Mouse (Mus musculus): ENCODE measurements around the gene Ncan. TPM values are rescaled to one million over a fixed set of nuclear protein-coding genes. Genes with fewer than 3 reads are reported as not detected.
"Not testable (repeated sequence)": the region's sequence is repeated elsewhere in the genome, so short reads cannot be mapped to it uniquely, and the experiment has no call there.

The Ncan gene
- total RNA-seq, 2 experiments from 2014 or later, result not detected

GRCm38 (mm10) chr8:70084191-70085065 is 36.2 kb downstream of the Ncan start:
- DNase-seq (ENCODE audit: low spot score), result no peak

DNA sequence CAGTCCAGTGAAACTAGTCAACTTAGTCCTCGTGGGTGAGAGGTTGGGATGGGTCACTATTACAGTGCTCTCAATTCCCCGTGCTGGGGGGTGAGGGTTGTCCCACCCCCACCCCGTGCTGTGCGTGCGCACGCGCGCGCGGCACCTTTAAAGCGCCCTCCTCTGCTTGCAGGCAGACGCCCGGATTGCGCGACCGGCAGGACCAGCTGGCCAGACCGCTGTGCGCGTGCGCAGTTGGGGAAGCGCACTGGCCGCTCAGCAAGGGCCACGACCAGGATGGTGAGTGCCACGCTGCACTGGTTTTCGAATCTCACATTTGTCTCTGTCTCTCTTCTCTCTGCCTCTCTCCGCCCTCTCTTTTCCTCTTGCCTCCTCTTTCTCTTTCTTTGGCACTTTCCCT is 37.4 kb downstream of the Ncan start, which contains the start of gene Hapln4:
TSS of gene Hapln4 (plus strand) at position 173 of the 400 bp plus-strand sequence.
- no peak for DNase-seq (ENCODE audit: low spot score)

DNA sequence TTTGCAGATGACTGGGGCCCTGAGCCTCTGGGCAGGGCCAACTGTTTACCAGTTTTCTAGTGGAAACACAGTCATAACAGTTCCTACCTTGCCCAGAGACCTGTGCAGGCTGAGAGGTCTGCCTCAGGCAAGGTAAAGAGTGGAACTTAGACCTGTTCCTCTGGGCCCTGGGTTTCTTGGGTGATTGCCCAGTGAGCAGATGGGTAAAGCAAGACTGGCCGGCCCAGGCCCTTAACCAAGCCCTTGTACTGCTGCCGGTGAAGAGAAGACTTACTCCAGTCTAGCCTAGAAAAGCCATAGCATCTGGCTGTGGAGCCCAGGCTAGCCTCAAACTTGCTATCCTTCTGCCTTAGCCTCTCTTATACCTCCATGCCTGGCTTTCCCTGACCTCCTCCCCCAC is 38.7 kb downstream of the Ncan start:
- no peak for DNase-seq (ENCODE audit: low spot score)

- DNase-seq (ENCODE audit: low spot score), result no peak
Observed at GRCm38 (mm10) chr8:70073682-70074081, 47.0 kb downstream of the Ncan start.

- no peak for DNase-seq (ENCODE audit: low spot score)
Observed at GRCm38 (mm10) chr8:70073120-70073519, 47.6 kb downstream of the Ncan start.

DNA sequence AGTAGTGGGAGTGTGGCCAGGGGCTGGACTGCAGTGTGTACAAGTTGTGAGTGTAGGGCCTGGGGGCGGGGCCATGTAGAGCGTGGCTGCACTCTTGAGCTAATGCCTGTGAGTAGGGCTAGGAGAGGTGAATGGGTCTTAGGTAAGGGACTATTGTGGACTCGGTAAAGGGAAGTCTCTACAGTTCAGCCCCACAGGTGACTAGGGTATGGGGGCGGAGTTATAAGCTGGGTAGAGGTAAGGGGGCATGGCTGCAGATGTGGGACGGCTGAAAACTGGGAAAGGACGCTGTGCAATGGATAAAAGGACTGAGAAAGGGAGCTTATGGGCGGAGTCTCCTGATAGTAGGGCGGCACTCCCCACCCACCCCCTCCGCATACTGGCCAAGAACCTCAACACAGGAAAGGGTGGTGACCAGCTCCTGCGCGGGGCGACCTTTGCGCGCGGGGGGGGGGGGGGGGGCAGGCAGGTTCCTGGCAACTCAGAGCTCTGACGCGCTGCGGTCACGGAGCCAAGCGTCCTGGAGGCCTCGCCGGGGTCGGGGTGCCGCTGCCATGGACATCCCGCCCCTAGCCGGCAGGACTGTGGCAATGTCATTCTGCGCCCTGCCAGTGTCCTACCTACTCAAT is 48.1 kb downstream of the Ncan start, which contains the start of gene Tm6sf2:
TSS of gene Tm6sf2 (plus strand) at position 484 of the 629 bp plus-strand sequence.
- DNase-seq (ENCODE audit: low spot score), result no peak

DNA sequence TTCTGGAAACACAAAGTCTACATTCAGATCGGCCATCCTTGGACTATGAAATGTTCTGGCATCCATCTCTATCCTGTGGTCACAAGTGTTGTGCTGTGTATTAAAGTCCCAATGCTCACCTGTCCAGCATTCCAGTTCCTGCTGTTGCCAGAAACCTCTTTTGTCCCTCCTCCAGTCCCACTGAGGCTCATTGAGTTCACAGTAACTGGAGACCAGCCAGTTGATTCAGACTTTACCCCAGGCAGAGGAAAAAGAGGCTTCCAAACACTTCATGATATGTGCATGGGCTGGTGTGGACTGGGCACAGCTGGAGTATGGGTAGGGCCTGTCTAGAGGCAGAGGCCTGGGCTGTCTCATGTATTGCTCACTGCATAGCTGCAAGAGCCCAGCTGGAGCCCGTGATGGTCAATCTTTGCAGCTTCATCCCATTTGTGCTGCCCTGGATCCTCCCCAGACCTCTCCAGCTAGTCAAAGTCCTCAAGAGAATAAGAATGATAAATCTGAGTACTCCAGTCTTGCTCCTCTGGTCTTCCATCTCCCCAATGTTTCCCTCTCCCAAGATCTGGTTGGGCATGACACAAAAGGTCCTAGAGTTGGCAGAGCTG is 48.7 kb downstream of the Ncan start:
- no peak for DNase-seq (ENCODE audit: low spot score)

GRCm38 (mm10) chr8:70057721-70058120 is 63.0 kb downstream of the Ncan start:
- no peak for DNase-seq (ENCODE audit: low spot score)

- not testable (repeated sequence) for DNase-seq (ENCODE audit: low spot score)
Observed at GRCm38 (mm10) chr8:70050434-70050833, 70.2 kb downstream of the Ncan start.

- DNase-seq (ENCODE audit: low spot score), result no peak
Observed at GRCm38 (mm10) chr8:70049662-70050061, 71.0 kb downstream of the Ncan start.

DNA sequence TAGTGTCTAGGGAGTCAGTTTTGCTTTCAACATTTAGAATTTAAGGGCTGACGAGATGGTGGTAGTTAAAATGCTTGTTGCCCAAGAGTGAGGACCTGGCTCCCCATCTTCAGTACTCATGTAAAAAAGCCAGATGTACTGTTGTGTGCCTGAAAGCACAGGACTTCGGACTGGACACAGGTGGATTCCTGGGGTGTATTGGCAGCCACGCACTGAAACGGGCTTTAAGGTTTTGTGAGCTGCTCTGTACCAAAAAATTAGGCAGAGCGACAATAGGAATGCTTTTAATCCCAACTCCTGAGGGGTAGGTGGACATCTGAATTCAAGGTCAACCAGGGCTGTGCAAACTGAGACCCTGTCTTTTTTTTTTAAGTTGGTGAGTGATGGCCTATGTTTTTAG is 76.7 kb downstream of the Ncan start:
- no peak for DNase-seq (ENCODE audit: low spot score)

Small RNAs within 50 kb of the gene (microRNA-seq; reads per million reads assigned to microRNA genes)
- not detected for gene Mir7066

Other genes with a start within 250 kb of the Ncan start
- 1 to 10 TPM; 2.5 to 2.7 TPM for gene Cilp2, start 233.2 kb downstream of the Ncan start, total RNA-seq (2021)
- gene Tssk6, start 218.7 kb downstream of the Ncan start, total RNA-seq (2021), result not detected
- 100 to 1,000 TPM; 347 to 364 TPM for gene Ndufa13, start 218.3 kb downstream of the Ncan start, total RNA-seq (2021)
- 1 to 10 TPM; 8.3 to 9.7 TPM for gene Yjefn3, start 218.2 kb downstream of the Ncan start, total RNA-seq (2021)
- gene Gatad2a, start 124.5 kb downstream of the Ncan start, total RNA-seq (2021), result 10 to 100 TPM; 28.6 to 38.8 TPM
- 10 to 100 TPM; 21.7 to 22.5 TPM for gene Mau2, start 78.1 kb downstream of the Ncan start, total RNA-seq (2021)
- gene Sugp1, start 78.1 kb downstream of the Ncan start, total RNA-seq (2021), result 10 to 100 TPM; 16.1 to 19.5 TPM
- under 1 TPM; 0.62 to 0.64 TPM for gene Tm6sf2, start 47.9 kb downstream of the Ncan start, total RNA-seq (2021)
- not detected for gene Hapln4, start 37.4 kb downstream of the Ncan start, total RNA-seq (2021)
- gene Nr2c2ap, start 10.5 kb upstream of the Ncan start, total RNA-seq (2021), result 1 to 10 TPM; 4.5 to 4.9 TPM
- gene Rfxank, start 18.3 kb upstream of the Ncan start, total RNA-seq (2021), result 1 to 10 TPM; 7.4 to 9.1 TPM
- 10 to 100 TPM; 13.4 to 15.0 TPM for gene Borcs8, start 18.6 kb upstream of the Ncan start, total RNA-seq (2021)
- under 1 TPM; 0.23 to 0.28 TPM for gene Mef2b, start 18.8 kb upstream of the Ncan start, total RNA-seq (2021)
- 10 to 100 TPM; 75.2 to 88.4 TPM for gene Tmem161a, start 51.5 kb upstream of the Ncan start, total RNA-seq (2021)
- 10 to 100 TPM; 26.7 to 31.1 TPM for gene Slc25a42, start 91.4 kb upstream of the Ncan start, total RNA-seq (2021)
- gene Sugp2, start 113.4 kb upstream of the Ncan start, total RNA-seq (2021), result 10 to 100 TPM; 37.4 to 49.4 TPM
- gene Armc6, start 113.6 kb upstream of the Ncan start, total RNA-seq (2021), result 1 to 10 TPM; 6.9 to 7.9 TPM
- 1 to 10 TPM; 2.9 to 3.8 TPM for gene Homer3, start 162.0 kb upstream of the Ncan start, total RNA-seq (2021)
- 10 to 100 TPM; 27.4 to 28.6 TPM for gene Ddx49, start 181.6 kb upstream of the Ncan start, total RNA-seq (2021)
- gene Cope, start 181.6 kb upstream of the Ncan start, total RNA-seq (2021), result 100 to 1,000 TPM; 133 to 135 TPM
- 10 to 100 TPM; 13.4 to 15.9 TPM for gene Cers1, start 194.9 kb upstream of the Ncan start, total RNA-seq (2021)
- 1 to 10 TPM; 1.9 to 2.1 TPM for gene Gdf1, start 208.9 kb upstream of the Ncan start, total RNA-seq (2021)
- gene Upf1, start 232.4 kb upstream of the Ncan start, total RNA-seq (2021), result 10 to 100 TPM; 29.8 to 31.1 TPM